Mouse (Mus musculus) testis, postnatal 14 days (tissue): ENCODE data around the gene Olfr1487.
"Not testable (repeated sequence)": the region's sequence is repeated elsewhere in the genome, so short reads cannot be mapped to it uniquely, and the experiment has no call there.

Source experiments
- DNase-seq: peaks from one replicate; pipeline ENCODE4 v3.0.0; 2021; ENCODE audit warnings: low spot score

Olfr1487 gene

GRCm38 (mm10) chr19:13617075-13617474 is at the start of gene Olfr1487:
Gene Olfr1487, plus strand, starts transcription at chr19:13617375.
- DNase-seq: not testable (repeated sequence)

- DNase-seq: no peak
These were observed 34.0 kb upstream of the Olfr1487 start, which contains the start of gene Olfr1484 for GRCm38 (mm10) chr19:13583211-13583610. Gene Olfr1484, plus strand, starts transcription at chr19:13583511.

- DNase-seq: no peak
These were observed 14.1 kb downstream of the Olfr1487 start, which contains the start of gene Olfr1489 for GRCm38 (mm10) chr19:13631321-13631720. Gene Olfr1489, plus strand, starts transcription at chr19:13631621.

GRCm38 (mm10) chr19:13650791-13651190 is 33.6 kb downstream of the Olfr1487 start, which contains the start of gene Olfr1490:
Gene Olfr1490, plus strand, starts transcription at chr19:13651091.
- DNase-seq: no peak
